Mouse (Mus musculus) liver, adult 2 months (tissue): ENCODE data around the gene Shisa6.

ENCODE experiments used
- CTCF ChIP-seq: fragments of 200-500 bp; IDR thresholded peaks from 2 replicates; pipeline ENCODE4 v1.5.1; 2011; ENCODE audit warnings: low read depth, low read length, control low read depth
- POLR2A ChIP-seq: fragments of 200-500 bp; IDR thresholded peaks from 2 replicates; pipeline ENCODE4 v1.6.1; 2011; ENCODE audit warnings: low read length, control low read depth; ENCODE audit not compliant: insufficient read depth; ENCODE audit errors: extremely low read depth

DNA sequence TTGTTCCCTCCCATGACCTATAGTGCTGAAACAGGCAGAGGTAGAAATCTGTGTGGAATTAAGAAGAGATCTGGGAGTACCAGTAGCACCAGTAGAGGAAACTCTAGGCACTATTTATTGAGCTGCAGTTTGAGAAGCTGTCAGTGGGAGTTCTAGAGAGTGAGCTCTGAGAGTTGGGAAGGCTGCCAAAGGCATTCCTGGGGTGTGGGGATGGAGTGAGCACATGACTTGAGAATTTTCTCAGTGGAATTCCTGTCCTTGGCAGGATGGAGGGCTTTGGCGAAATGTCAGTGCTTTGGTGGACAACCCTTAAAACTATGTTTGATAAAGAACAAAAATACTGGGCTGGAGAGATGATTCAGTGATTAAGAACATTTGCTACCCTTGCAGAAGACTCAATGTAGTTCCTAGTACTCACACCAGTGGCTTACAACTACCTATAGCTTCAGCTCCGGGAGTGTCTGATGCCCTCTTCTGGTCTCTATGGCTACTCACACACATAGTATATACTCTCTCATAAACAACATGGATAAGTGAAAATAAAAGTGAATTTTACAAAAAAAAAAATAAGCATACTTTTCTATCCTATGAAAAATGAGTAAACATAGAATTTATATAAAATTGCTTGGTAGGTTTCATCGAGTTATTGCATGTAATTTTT is 337.0 kb downstream of the Shisa6 start:
- TF ChIP-seq CTCF (no peak), POLR2A (no peak)
